Mouse (Mus musculus) liver, embryonic 14.5 days (tissue): Measurements from ENCODE around the gene Mapk14. TPM values are rescaled to one million over a fixed set of nuclear protein-coding genes. Genes with fewer than 3 reads are reported as not detected.

ENCODE experiments used
- ATAC-seq: fragments of 200-750 bp; cut with Nextera tagmentation; 2 replicates; pipeline ENCODE4 v1.8.0; 2017; ENCODE audit warnings: moderate number of reproducible peaks, mild to moderate bottlenecking, moderate library complexity; ENCODE audit not compliant: insufficient read depth
- DNase-seq, 3 experiments: peaks; one replicate each; pipeline ENCODE4 v3.0.0-alpha.2; 2012 to 2013; ENCODE audit warnings: low read depth in 3 of 3, low spot score in 3 of 3
- H3K27ac ChIP-seq: fragments of 300-500 bp; sonication (generic); 2 replicates; pipeline ENCODE4 v1.5.1; 2014; ENCODE audit warnings: moderate library complexity, mild to moderate bottlenecking, control low read depth, inconsistent platforms
- H3K27me3 ChIP-seq: fragments of 300-500 bp; sonication (generic); 2 replicates; pipeline ENCODE4 v1.6.1; 2014; ENCODE audit warnings: mild to moderate bottlenecking, low read length, moderate library complexity; ENCODE audit not compliant: control insufficient read depth, insufficient read depth
- H3K36me3 ChIP-seq: fragments of 300-500 bp; sonication (generic); replicated peaks from 2 replicates; pipeline ENCODE4 v1.6.1; 2014; ENCODE audit warnings: low read depth; ENCODE audit not compliant: control insufficient read depth, insufficient read depth
- H3K4me1 ChIP-seq, 2 experiments: fragments of 200-500 bp in 1 of 2; fragments of 300-500 bp in 1 of 2; sonication (generic) in 1 of 2; replicated peaks; 2 replicates each; pipeline ENCODE4 v1.6.1; 2012 to 2014; ENCODE audit warnings: antibody characterized with exemption in 1 of 2, inconsistent platforms in 1 of 2, low read length in 1 of 2; ENCODE audit not compliant: control insufficient read depth in 2 of 2, insufficient read depth in 2 of 2
- H3K4me2 ChIP-seq: fragments of 300-500 bp; sonication (generic); 2 replicates; pipeline ENCODE4 v1.6.1; 2014; ENCODE audit warnings: low read depth, mild to moderate bottlenecking, control low read depth, moderate library complexity
- H3K4me3 ChIP-seq, 2 experiments: fragments of 200-500 bp in 1 of 2; fragments of 300-500 bp in 1 of 2; sonication (generic) in 1 of 2; 2 replicates each; pipeline ENCODE4 v1.5.1; 2012 to 2014; ENCODE audit warnings: low read depth in 2 of 2, low read length in 2 of 2, mild to moderate bottlenecking in 2 of 2, control low read depth in 1 of 2, inconsistent platforms in 1 of 2, moderate library complexity in 1 of 2; ENCODE audit not compliant: insufficient read depth in 1 of 2
- H3K9ac ChIP-seq: fragments of 300-500 bp; sonication (generic); replicated peaks from 2 replicates; pipeline ENCODE4 v1.6.1; 2014; ENCODE audit warnings: mild to moderate bottlenecking, control low read depth, moderate library complexity
- H3K9me3 ChIP-seq: fragments of 300-500 bp; sonication (generic); 2 replicates; pipeline ENCODE4 v1.6.1; 2016; ENCODE audit warnings: low read length, mixed read lengths; ENCODE audit not compliant: control insufficient read depth
- CTCF ChIP-seq: IDR thresholded peaks from 2 replicates; pipeline ENCODE4 v1.5.1; 2016; ENCODE audit warnings: antibody characterized with exemption, low read depth, control low read depth
- EP300 ChIP-seq: IDR thresholded peaks from 2 replicates; pipeline ENCODE4 v1.6.1; 2016; ENCODE audit warnings: antibody characterized with exemption, low read depth
- WGBS: fragments of 180-500 bp; shearing (Covaris S2); extraction: QIAGEN DNeasy Blood & Tissue Kit; methylation state at CpG from one replicate; pipeline ENCODE4 v1.1.7; 2014; ENCODE audit not compliant: insufficient replicate concordance; 5-methylcytosine and 5-hydroxymethylcytosine counted together
- polyA plus RNA-seq, 2 experiments: library from polyadenylated mRNA; depleted of rRNA in 1 of 2; stranded (reverse) in 1 of 2; unstranded in 1 of 2; fragments of >200 nt; fragmentation: Nextera tagmentation in 1 of 2; extraction: Ambion mirVana in 1 of 2; gene quantifications; 2 replicates each; pipeline versions ENCODE4 v1.2.1 to v1.2.3; 2012 to 2014

Gene Mapk14
- polyA plus RNA-seq, 2 experiments: 33.2 to 37.8 TPM

- Histone ChIP-seq H3K9ac (no peak overlapping the region), H3K27ac (no peak overlapping the region), H3K36me3 (peaks cover 44% of the 10 kb centered on the region), H3K4me3 (no peak overlapping the region), H3K4me1 (peaks cover 0 to 2% of the 10 kb centered on the region in 2 experiments; a peak in 1 of 4 replicates), H3K9me3 (no peaks in the 10 kb centered on the region), H3K4me2 (no peak overlapping the region), H3K27me3 (no peaks in the 10 kb centered on the region)
- ATAC-seq (no peak), DNase-seq (no peak)
- TF ChIP-seq EP300 (no peak), CTCF (no peak)
- WGBS: 90% methylated on average over 6 of the region's 6 CpGs
Observed at GRCm38 (mm10) chr17:28745773-28746172, 54.6 kb downstream of the Mapk14 start.

GRCm38 (mm10) chr17:28748001-28748400, 56.9 kb downstream of the Mapk14 start:
- Histone ChIP-seq H3K9ac (no peak overlapping the region), H3K9me3 (no peaks in the 10 kb centered on the region), H3K4me1 (peaks cover 0 to 2% of the 10 kb centered on the region in 2 experiments; a peak in 1 of 4 replicates), H3K4me3 (no peak overlapping the region), H3K27me3 (no peaks in the 10 kb centered on the region), H3K27ac (no peak overlapping the region), H3K4me2 (no peak overlapping the region), H3K36me3 (peaks cover 29% of the 10 kb centered on the region)
- ATAC-seq: no peak
- no peak for TF ChIP-seq EP300
- TF ChIP-seq CTCF: no peak
- no peak for DNase-seq
- whole genome bisulfite sequencing: 84% methylated on average over 4 of the region's 4 CpGs

GRCm38 (mm10) chr17:28750580-28750979, 59.5 kb downstream of the Mapk14 start:
- TF ChIP-seq EP300 (no peak), CTCF (no peak)
- no peak overlapping the region for H3K4me2 ChIP-seq
- H3K36me3 ChIP-seq: peaks cover 6% of the 10 kb centered on the region
- peaks cover 0 to 2% of the 10 kb centered on the region in 2 experiments; a peak in 1 of 4 replicates for H3K4me1 ChIP-seq
- H3K27me3 ChIP-seq: no peaks in the 10 kb centered on the region
- H3K27ac ChIP-seq: no peak overlapping the region
- 22% methylated on average over 6 of the region's 6 CpGs for WGBS
- peak in 1 of 3 experiments; percentile 35 for DNase-seq
- H3K4me3 ChIP-seq: no peak overlapping the region
- no peak overlapping the region for H3K9ac ChIP-seq
- no peaks in the 10 kb centered on the region for H3K9me3 ChIP-seq
- no peak for ATAC-seq

- no peaks in the 10 kb centered on the region for H3K27me3 ChIP-seq
- H3K27ac ChIP-seq: no peak overlapping the region
- no peak overlapping the region for H3K4me3 ChIP-seq
- H3K4me2 ChIP-seq: no peak overlapping the region
- H3K9me3 ChIP-seq: no peaks in the 10 kb centered on the region
- WGBS: 37% methylated on average over 5 of the region's 5 CpGs
- ATAC-seq (no peak), DNase-seq (no peak)
- no peaks in the 10 kb centered on the region; a peak in 1 of 4 replicates for H3K4me1 ChIP-seq
- no peak overlapping the region for H3K9ac ChIP-seq
- no peaks in the 10 kb centered on the region for H3K36me3 ChIP-seq
- TF ChIP-seq EP300 (no peak), CTCF (no peak)
Observed at GRCm38 (mm10) chr17:28756447-28756846, 65.3 kb downstream of the Mapk14 start.

GRCm38 (mm10) chr17:28757470-28757869, 66.3 kb downstream of the Mapk14 start:
- Histone ChIP-seq H3K9ac (no peak overlapping the region), H3K27ac (no peak overlapping the region), H3K4me3 (no peak overlapping the region), H3K4me1 (no peaks in the 10 kb centered on the region; a peak in 1 of 4 replicates), H3K36me3 (no peaks in the 10 kb centered on the region), H3K9me3 (no peaks in the 10 kb centered on the region), H3K27me3 (no peaks in the 10 kb centered on the region), H3K4me2 (no peak overlapping the region)
- DNase-seq (no peak), ATAC-seq (no peak)
- TF ChIP-seq CTCF (no peak), EP300 (no peak)
- WGBS: 55% methylated on average over 2 of the region's 2 CpGs
